Mouse (Mus musculus) heart, postnatal 36 days (tissue): ENCODE data around the gene Rnf213. TPM values are rescaled to one million over a fixed set of nuclear protein-coding genes. Genes with fewer than 3 reads are reported as not detected.
A peak's percentile ranks its signal among the peaks of the same experiment; 100 is the strongest.
"Not testable (repeated sequence)": the region's sequence is repeated elsewhere in the genome, so short reads cannot be mapped to it uniquely, and the experiment has no call there.

Experiments used
- DNase-seq, 2 experiments: peaks; one replicate each; pipeline ENCODE4 v3.0.0; 2021 to 2022
- intact Hi-C: fragments of 180-260 bp; cut with DNase I; formaldehyde crosslinking; loops from one replicate; pipeline ENCODE4 v1.15.1; 2025
- total RNA-seq, 2 experiments: library from RNA; stranded (reverse); gene quantifications; 2 replicates each; pipeline ENCODE4 v1.2.3; 2021

The Rnf213 gene
- total RNA-seq, 2 experiments from 2014 or later: 15.1 to 20.1 TPM

- DNase-seq, intact Hi-C loops: not testable (repeated sequence)
Measured at GRCm38 (mm10) chr11:119387273-119387672, 5.6 kb upstream of the Rnf213 start.

GRCm38 (mm10) chr11:119389851-119390270 lies 3.0 kb upstream of the Rnf213 start:
- peak in 1 of 2 experiments; percentile 87 for DNase-seq
- intact Hi-C loops: loop anchor here (2.0 kb wide), 1 partner anchor 25 kb away; no protein-coding TSS in a partner anchor

DNA sequence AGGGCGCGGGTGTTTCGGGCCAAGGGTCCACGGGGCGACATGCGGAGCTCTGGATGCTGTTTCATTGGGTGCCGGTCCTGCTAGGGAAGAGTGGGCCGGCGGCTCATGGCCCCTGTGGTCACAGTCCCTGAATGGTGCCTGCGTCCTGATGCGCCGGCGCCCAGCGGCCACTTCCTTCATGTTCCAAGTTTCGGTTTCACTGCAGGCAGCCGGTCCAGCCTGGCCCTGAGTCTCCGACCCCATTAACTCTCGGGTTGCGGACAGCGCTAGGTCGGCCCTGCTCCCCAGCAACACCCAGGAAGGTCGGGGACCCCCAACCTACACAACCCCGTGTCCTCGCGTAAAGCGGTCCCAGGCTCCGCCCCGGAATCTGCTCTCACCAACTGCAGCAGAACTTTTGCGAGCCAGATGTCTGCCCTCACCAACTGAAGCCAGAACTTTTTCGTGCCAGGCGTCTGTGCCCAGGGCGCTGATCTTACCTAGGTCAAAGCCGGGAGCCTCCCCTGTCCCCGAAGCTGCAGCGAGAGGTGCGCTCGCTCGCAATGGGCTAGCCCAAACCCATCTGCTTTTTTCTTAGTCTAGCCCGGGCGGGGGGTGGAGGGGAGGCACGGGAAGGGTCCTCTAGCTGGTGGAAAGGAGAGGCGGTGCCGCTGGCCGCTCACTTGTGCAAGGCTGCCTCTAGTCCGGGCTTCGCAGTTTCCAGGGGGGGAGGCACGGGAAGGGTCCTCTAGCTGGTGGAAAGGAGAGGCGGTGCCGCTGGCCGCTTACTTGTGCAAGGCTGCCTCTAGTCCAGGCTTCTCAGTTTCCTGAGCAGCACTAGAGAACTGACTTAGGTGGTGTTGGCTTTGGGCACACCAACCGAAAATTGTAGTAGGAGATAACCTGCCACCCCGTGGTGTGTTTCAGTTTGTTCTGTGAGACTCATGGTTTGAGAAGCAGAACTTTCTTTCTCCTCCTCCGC lies 2.3 kb upstream of the Rnf213 start:
- intact Hi-C loops: no loop called here
- DNase-seq: peak; percentile 77 to 88

GRCm38 (mm10) chr11:119391386-119392000 lies 1.4 kb upstream of the Rnf213 start:
- peak in 1 of 2 experiments; percentile 10 for DNase-seq
- intact Hi-C loops: no loop called here

GRCm38 (mm10) chr11:119392001-119392614 lies 792 bp upstream of the Rnf213 start:
- intact Hi-C loops: no loop called here

DNA sequence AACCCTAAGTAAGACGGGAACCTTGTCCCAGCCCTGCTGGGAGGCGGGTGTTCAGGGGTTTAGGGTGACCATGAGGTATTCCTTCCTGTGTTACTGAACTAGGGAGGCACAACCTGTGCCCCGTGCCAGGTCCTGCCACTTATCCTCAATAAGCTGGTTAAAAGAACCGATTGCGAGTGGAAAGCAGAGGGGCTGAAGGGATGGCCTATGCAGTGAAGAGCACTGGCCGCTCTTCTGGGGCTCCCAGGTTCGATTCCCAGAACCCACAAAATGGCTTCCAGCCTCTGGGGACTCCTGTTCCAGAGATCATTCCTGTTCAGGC lies 544 bp downstream of the Rnf213 start:
- intact Hi-C loops: no loop called here
- no peak for DNase-seq

More at GRCm38 (mm10) chr11:119392001-119392614, 792 bp upstream of the Rnf213 start:
- DNase-seq: peak; percentile 49 to 69

GRCm38 (mm10) chr11:119394210-119394609 lies 1.3 kb downstream of the Rnf213 start:
- no peak for DNase-seq
- intact Hi-C loops: no loop called here

- no peak for DNase-seq
- intact Hi-C loops: no loop called here
Measured at GRCm38 (mm10) chr11:119395394-119395793, 2.5 kb downstream of the Rnf213 start.

DNA sequence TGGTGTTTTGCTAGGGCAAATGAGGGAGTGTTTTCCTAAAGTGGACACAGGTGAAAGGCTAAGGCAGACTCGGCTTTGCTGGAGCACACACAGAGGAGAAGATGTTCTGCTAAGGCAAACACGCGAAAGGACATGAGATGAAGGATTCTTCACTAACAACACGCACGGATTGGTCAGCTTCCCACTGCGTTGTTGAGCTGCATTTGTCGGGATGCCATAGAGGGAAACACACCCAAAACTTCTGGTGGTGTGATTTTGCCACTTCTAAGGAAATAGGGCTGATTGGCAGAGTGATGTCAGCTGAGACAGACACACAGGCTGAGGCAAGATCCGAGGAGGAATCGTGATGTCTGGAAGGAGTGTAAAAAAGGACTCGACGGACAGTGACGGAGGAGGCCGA lies 3.0 kb downstream of the Rnf213 start:
- intact Hi-C loops: no loop called here
- DNase-seq: no peak

DNA sequence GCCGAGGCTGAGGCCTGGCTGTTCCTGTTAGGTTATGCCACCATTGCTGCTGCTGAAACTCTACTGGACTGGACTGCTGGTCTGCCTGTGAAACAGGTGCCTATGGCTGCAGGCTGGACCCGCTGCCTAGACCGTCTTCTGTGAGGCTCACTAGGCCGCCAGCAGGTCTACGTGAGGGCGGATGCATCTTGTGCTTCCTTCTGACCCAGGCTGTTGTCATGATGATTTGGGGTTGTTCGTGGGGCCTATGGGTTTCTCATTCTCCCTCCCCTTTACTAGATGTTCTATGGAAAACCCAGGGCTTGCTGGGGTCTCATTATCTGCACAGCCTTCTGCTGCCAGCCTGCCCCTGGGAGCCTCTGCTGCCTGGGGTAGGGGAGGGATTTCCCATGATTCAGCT lies 3.6 kb downstream of the Rnf213 start:
- intact Hi-C loops: no loop called here
- DNase-seq: no peak

DNA sequence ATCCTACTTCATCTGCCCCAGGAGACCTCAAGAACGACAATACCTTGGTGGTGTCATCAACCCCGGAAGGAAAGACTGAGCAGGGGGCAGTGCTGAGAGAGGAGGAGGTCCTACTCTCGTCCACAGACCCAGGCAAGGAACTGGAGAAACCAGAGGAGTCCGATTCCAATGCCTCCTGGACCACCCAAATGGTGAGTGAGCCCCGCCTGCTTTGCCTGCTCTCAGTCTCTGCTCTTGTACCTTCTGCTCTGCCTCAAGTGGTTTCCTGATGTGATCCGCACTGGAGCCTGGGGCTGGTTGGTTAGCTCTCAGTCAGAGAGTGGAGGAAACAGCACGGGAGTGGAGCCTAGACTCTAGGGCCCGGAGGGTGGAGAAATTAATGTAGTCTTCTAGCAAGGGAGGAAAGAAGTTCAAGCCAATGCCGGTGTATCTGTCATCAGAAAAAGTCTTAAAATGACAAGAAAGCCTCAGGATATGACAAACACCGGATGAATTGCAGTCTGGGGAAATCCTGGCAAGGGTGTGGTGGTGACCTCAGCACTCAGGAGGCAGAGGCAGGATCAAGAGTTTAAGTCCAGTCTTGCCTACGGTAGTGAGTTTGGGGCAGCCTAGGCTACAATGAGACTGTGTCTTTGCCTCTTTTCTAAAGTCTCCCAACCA lies 9.7 kb downstream of the Rnf213 start:
- intact Hi-C loops: loop anchor here (5.0 kb wide), 1 partner anchor 40 kb away; no protein-coding TSS in a partner anchor
- no peak for DNase-seq

DNA sequence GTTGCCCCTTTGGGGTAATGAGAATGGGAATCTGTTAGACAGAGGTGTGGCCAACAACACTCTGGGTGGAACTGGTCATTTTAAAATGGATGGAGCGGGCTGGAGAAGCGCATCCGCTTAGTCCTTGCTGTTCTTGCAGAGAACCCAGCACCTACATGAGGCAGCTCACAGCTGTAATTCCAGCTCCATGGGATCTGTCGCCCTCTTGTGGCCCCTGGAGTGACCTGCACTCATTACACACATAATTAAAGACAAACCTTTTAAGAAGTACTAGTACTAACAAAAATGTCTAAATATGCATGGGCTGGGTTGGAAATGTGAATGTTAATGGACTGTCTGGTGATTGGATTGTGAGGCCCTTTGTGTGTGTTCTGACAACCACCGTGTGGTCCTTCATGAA lies 11.7 kb downstream of the Rnf213 start:
- intact Hi-C loops: loop anchor here (1.0 to 5.0 kb wide), 2 partner anchors 42 to 65 kb away; no protein-coding TSS in a partner anchor
- peak; percentile 27 to 47 for DNase-seq

DNA sequence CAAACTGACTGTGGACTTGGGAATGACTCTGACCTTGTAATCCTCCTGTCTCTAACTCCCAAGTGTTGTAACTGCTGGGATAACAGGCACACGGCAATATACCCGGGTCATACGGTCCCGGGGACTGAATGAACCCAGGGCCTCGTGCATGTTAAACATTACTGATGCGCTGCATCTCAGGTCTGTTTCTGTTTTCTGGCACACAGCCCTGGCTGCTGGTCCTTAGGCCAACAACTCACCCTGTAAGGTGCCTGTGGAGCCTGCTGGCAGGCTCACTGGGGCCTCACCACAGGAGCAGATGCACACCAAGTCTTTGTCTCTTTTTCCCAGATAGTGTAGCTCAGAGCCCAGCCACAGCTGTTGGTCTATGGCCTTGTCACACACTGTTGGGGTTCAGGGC lies 14.5 kb downstream of the Rnf213 start:
- intact Hi-C loops: no loop called here
- no peak for DNase-seq

GRCm38 (mm10) chr11:119407977-119408376 lies 15.1 kb downstream of the Rnf213 start:
- intact Hi-C loops: no loop called here
- DNase-seq: no peak

GRCm38 (mm10) chr11:119419327-119420118 lies 26.6 kb downstream of the Rnf213 start:
- no peak for DNase-seq
- intact Hi-C loops: no loop called here

DNA sequence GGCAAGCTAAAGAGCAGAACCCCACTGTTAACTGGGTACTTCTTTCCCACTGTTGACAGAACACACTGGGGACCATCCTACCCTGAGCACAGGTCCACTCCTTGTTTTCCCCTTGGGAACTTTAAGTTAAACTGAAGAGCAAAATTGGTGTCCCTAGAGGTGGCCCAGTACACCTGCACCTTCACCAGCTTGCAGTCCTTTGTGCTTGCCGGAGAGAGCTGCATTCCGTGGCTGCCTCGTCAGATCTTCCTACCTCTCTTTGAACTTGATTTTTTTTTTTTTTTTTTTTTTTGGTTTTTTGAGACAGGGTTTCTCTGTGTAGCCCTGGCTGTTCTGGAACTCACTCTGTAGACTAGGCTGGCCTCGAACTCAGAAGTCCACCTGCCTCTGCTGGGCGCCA lies 27.5 kb downstream of the Rnf213 start:
- no peak for DNase-seq
- intact Hi-C loops: no loop called here

DNA sequence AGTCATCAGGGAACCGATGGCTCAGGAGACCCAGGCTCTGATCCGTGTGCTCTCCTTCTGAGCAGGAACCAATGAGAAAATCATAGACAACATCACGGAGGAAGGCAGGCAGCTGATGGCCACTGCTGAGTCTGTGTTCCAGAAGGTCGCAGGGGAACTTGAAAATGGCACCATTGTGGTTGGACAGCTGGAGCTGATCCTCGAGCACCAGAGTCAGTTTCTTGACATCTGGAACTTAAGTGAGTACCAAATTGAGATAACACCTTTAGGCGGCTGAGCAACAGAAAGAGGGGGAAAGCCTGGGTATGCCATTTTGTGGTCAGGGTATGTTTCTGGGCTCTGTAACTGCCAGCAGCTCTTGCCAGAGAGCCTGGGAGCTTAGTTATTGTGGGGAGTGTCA lies 34.5 kb downstream of the Rnf213 start:
- no peak for DNase-seq
- intact Hi-C loops: no loop called here

- intact Hi-C loops: no loop called here
- no peak for DNase-seq
Measured at GRCm38 (mm10) chr11:119427986-119428385, 35.1 kb downstream of the Rnf213 start.

DNA sequence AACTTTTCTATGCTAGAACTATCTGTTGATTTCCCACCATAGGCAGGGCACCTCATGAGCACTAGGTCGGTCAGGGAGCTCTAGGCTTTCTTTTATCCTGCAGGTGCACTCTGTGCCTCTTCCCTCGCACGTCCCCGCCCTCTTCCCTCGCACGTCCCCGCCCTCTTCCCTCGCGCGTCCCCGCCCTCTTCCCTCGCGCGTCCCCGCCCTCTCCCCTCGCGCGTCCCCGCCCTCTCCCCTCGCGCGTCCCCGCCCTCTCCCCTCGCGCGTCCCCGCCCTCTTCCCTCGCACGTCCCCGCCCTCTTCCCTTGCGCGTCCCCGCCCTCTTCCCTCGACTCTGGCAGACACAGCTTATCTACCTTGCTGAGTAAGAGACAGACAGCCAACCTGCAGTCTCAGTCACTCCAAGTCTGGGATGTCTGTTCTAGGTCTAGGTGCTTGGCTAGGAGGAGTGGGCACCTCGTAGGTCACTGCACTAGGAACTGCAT lies 35.8 kb downstream of the Rnf213 start:
- intact Hi-C loops: no loop called here
- DNase-seq: peak; percentile 41 to 44

GRCm38 (mm10) chr11:119431516-119431915 lies 38.6 kb downstream of the Rnf213 start:
- intact Hi-C loops: no loop called here

More at GRCm38 (mm10) chr11:119431516-119431915, 38.6 kb downstream of the Rnf213 start:
- DNase-seq: no peak
